Mouse (Mus musculus) midbrain, embryonic 16.5 days (tissue): ENCODE measurements at regions not wholly inside any gene's neighbourhood (a gene's known extent, or its start where the extent isn't known, plus 50 kb on each side); places are given as distances from the start of the nearest gene placed in this dataset.

Source experiments
- ATAC-seq: fragments of 200-750 bp; cut with Nextera tagmentation; 2 replicates; pipeline ENCODE4 v1.8.0; 2017; ENCODE audit warnings: moderate TSS enrichment
- H3K27ac ChIP-seq: fragments of 300-500 bp; sonication (generic); 2 replicates; pipeline ENCODE4 v1.5.1; 2014; ENCODE audit warnings: mild to moderate bottlenecking, low read length, mixed read lengths
- H3K27me3 ChIP-seq: fragments of 300-500 bp; sonication (generic); 2 replicates; pipeline ENCODE4 v1.6.1; 2014; ENCODE audit warnings: low read depth, low read length, mixed read lengths; ENCODE audit not compliant: control insufficient read depth, insufficient read depth
- H3K36me3 ChIP-seq: fragments of 300-500 bp; sonication (generic); 2 replicates; pipeline ENCODE4 v1.6.1; 2014; ENCODE audit warnings: mild to moderate bottlenecking, low read length, moderate library complexity, mixed read lengths; ENCODE audit not compliant: control insufficient read depth, insufficient read depth
- H3K4me1 ChIP-seq: fragments of 300-500 bp; sonication (generic); 2 replicates; pipeline ENCODE4 v1.6.1; 2014; ENCODE audit warnings: mild to moderate bottlenecking, low read length, mixed read lengths; ENCODE audit not compliant: control insufficient read depth, insufficient read depth
- H3K4me2 ChIP-seq: fragments of 300-500 bp; sonication (generic); 2 replicates; pipeline ENCODE4 v1.6.1; 2014; ENCODE audit warnings: mild to moderate bottlenecking, low read length, mixed read lengths
- H3K4me3 ChIP-seq: fragments of 300-500 bp; sonication (generic); 2 replicates; pipeline ENCODE4 v1.5.1; 2014; ENCODE audit warnings: low read depth, mild to moderate bottlenecking, low read length, moderate library complexity, mixed read lengths
- H3K9ac ChIP-seq: fragments of 300-500 bp; sonication (generic); 2 replicates; pipeline ENCODE4 v1.6.1; 2014; ENCODE audit warnings: low read depth, low read length, mixed read lengths
- H3K9me3 ChIP-seq: fragments of 300-500 bp; sonication (generic); replicated peaks from 2 replicates; pipeline ENCODE4 v1.6.1; 2014; ENCODE audit warnings: mild to moderate bottlenecking, low read length, mixed read lengths; ENCODE audit not compliant: control insufficient read depth, poor library complexity, severe bottlenecking
- WGBS: fragments of 180-500 bp; shearing (Covaris S2); extraction: QIAGEN DNeasy Blood & Tissue Kit; methylation state at CpG from one replicate; pipeline ENCODE4 v1.1.7; 2014; 5-methylcytosine and 5-hydroxymethylcytosine counted together

GRCm38 (mm10) chr4:125413833-125414719, 76.4 kb upstream of the Grik3 start:
- H3K4me1 ChIP-seq, result peaks cover 18% of the 10 kb centered on the region
- ATAC-seq, result peak; percentile 59; the same call in 1 of the 2 replicates

GRCm38 (mm10) chr4:125410736-125411441, 79.6 kb upstream of the Grik3 start:
- ATAC-seq, result peak; percentile 40
- Histone ChIP-seq H3K27ac (no peak overlapping the region), H3K9me3 (no peaks in the 10 kb centered on the region), H3K4me2 (no peak overlapping the region), H3K9ac (0 out of 2 replicates have a peak overlapping the region, but pooled peaks have one; percentile 11), H3K36me3 (no peaks in the 10 kb centered on the region), H3K27me3 (peaks cover 4% of the 10 kb centered on the region; the same call in 1 of the 2 replicates), H3K4me1 (peaks cover 27% of the 10 kb centered on the region), H3K4me3 (no peak overlapping the region)
- WGBS, result 17% methylated on average over 8 of the region's 8 CpGs

More at GRCm38 (mm10) chr4:125413833-125414719, 76.4 kb upstream of the Grik3 start:
- 78% methylated on average over 7 of the region's 7 CpGs for WGBS
- H3K36me3 ChIP-seq, result no peaks in the 10 kb centered on the region
- H3K27me3 ChIP-seq, result peaks cover 4% of the 10 kb centered on the region; the same call in 1 of the 2 replicates
- no peak overlapping the region for H3K9ac ChIP-seq
- no peak overlapping the region for H3K27ac ChIP-seq
- H3K9me3 ChIP-seq, result no peaks in the 10 kb centered on the region
- H3K4me2 ChIP-seq, result no peak overlapping the region
- H3K4me3 ChIP-seq, result no peak overlapping the region

GRCm38 (mm10) chr4:125399376-125400112, 91.0 kb upstream of the Grik3 start:
- no peaks in the 10 kb centered on the region for H3K36me3 ChIP-seq
- no peak overlapping the region for H3K4me3 ChIP-seq
- no peak for ATAC-seq
- 76% methylated on average over 13 of the region's 13 CpGs for WGBS
- H3K4me2 ChIP-seq, result no peak overlapping the region
- H3K9ac ChIP-seq, result no peak overlapping the region
- H3K4me1 ChIP-seq, result no peaks in the 10 kb centered on the region
- no peaks in the 10 kb centered on the region for H3K9me3 ChIP-seq
- H3K27ac ChIP-seq, result no peak overlapping the region
- no peaks in the 10 kb centered on the region for H3K27me3 ChIP-seq

- no peaks in the 10 kb centered on the region for H3K27me3 ChIP-seq
- no peak overlapping the region for H3K27ac ChIP-seq
- H3K36me3 ChIP-seq, result no peaks in the 10 kb centered on the region
- ATAC-seq, result no peak
- WGBS, result 69% methylated on average over 12 of the region's 12 CpGs
- no peaks in the 10 kb centered on the region for H3K9me3 ChIP-seq
- H3K4me1 ChIP-seq, result no peaks in the 10 kb centered on the region
- H3K4me3 ChIP-seq, result no peak overlapping the region
- H3K4me2 ChIP-seq, result no peak overlapping the region
- no peak overlapping the region for H3K9ac ChIP-seq
Measured at GRCm38 (mm10) chr4:125397007-125397461, 93.5 kb upstream of the Grik3 start.

- Histone ChIP-seq H3K4me2 (no peak overlapping the region), H3K27me3 (no peaks in the 10 kb centered on the region), H3K4me1 (peaks cover 3% of the 10 kb centered on the region; the same call in 1 of the 2 replicates), H3K36me3 (no peaks in the 10 kb centered on the region), H3K9ac (no peak overlapping the region), H3K27ac (no peak overlapping the region), H3K9me3 (no peaks in the 10 kb centered on the region), H3K4me3 (no peak overlapping the region)
- no peak for ATAC-seq
- 72% methylated on average over 6 of the region's 6 CpGs for WGBS
Measured at GRCm38 (mm10) chr4:125391269-125391668, 99.2 kb upstream of the Grik3 start.

- Histone ChIP-seq H3K9ac (no peak overlapping the region), H3K27me3 (no peaks in the 10 kb centered on the region), H3K4me1 (no peaks in the 10 kb centered on the region), H3K27ac (no peak overlapping the region), H3K4me3 (no peak overlapping the region), H3K36me3 (no peaks in the 10 kb centered on the region), H3K4me2 (no peak overlapping the region), H3K9me3 (no peaks in the 10 kb centered on the region)
- WGBS, result 65% methylated on average over 4 of the region's 4 CpGs
- no peak for ATAC-seq
Measured at GRCm38 (mm10) chr4:125385811-125386210, 104.7 kb upstream of the Grik3 start.

- WGBS, result 28% methylated on average over 9 of the region's 9 CpGs
- no peaks in the 10 kb centered on the region for H3K9me3 ChIP-seq
- no peak for ATAC-seq
- no peak overlapping the region for H3K27ac ChIP-seq
- no peaks in the 10 kb centered on the region for H3K36me3 ChIP-seq
- H3K4me1 ChIP-seq, result peaks cover 4% of the 10 kb centered on the region; the same call in 1 of the 2 replicates
- no peak overlapping the region for H3K4me2 ChIP-seq
- H3K9ac ChIP-seq, result no peak overlapping the region
- H3K4me3 ChIP-seq, result no peak overlapping the region
- H3K27me3 ChIP-seq, result no peaks in the 10 kb centered on the region
Measured at GRCm38 (mm10) chr4:125364011-125364410, 126.5 kb upstream of the Grik3 start.

- H3K9me3 ChIP-seq, result no peaks in the 10 kb centered on the region
- H3K36me3 ChIP-seq, result no peaks in the 10 kb centered on the region
- peaks cover 4% of the 10 kb centered on the region; the same call in 1 of the 2 replicates for H3K4me1 ChIP-seq
- H3K4me2 ChIP-seq, result no peak overlapping the region
- no peak for ATAC-seq
- WGBS, result 73% methylated on average over 18 of the region's 18 CpGs
- H3K9ac ChIP-seq, result no peak overlapping the region
- no peak overlapping the region for H3K27ac ChIP-seq
- H3K27me3 ChIP-seq, result no peaks in the 10 kb centered on the region
- H3K4me3 ChIP-seq, result no peak overlapping the region
Measured at GRCm38 (mm10) chr4:125361611-125362520, 128.6 kb upstream of the Grik3 start.
